Mouse (Mus musculus) right cerebral cortex, postnatal 10 days (tissue): ENCODE data around the gene Gm20388.
A peak's percentile ranks its signal among the peaks of the same experiment; 100 is the strongest.

Source experiments
- DNase-seq, 2 experiments: peaks; one replicate each; pipeline ENCODE4 v3.0.0; 2021; ENCODE audit warnings: low spot score in 2 of 2

The Gm20388 gene

GRCm38 (mm10) chr8:120012927-120013326 is 102.3 kb downstream of the Gm20388 start:
- no peak for DNase-seq

GRCm38 (mm10) chr8:120014267-120015023 is 103.8 kb downstream of the Gm20388 start:
- DNase-seq, result no peak

DNA sequence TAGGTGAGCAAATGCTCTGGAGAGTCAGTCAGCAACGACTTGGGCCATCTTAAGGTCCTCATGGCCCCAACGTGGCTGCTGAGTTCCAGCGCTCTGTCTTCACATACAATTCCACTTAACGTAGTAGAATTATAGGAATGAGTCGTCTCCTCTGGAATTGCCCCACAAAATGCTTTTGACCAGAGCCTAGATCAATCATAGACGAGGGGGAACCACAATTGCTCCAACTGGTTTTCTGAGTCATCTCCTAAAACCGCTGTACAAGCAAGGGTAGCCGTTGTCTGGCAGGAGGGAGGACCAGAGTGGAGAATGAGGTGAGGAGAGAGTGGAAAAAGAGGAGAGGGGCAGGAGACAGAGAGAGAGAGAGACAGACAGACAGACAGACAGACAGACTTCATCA is 105.3 kb downstream of the Gm20388 start:
- DNase-seq, result no peak

- DNase-seq, result no peak
Observed at GRCm38 (mm10) chr8:120016424-120016823, 105.8 kb downstream of the Gm20388 start.

DNA sequence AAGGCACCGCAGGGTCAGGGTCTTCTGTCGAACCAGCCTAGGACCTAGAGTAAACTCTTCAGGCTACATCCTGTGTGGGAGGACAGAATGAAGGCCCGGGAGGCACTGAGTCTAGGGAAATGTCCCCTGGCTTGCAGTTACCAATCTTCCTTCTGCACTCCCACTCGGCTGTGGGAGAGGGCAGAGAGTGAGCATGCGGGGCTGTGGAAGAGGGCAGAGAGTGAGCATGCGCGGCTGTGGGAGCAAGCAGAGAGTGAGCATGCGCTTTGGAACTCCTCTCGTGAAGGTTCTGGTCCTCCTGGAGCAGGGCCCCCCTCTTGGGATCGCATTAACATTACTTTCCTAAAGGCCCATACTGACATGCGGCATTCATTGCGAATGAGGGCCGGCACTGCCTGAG is 106.7 kb downstream of the Gm20388 start:
- no peak for DNase-seq

- DNase-seq, result no peak
Observed at GRCm38 (mm10) chr8:120017786-120018185, 107.1 kb downstream of the Gm20388 start.

DNA sequence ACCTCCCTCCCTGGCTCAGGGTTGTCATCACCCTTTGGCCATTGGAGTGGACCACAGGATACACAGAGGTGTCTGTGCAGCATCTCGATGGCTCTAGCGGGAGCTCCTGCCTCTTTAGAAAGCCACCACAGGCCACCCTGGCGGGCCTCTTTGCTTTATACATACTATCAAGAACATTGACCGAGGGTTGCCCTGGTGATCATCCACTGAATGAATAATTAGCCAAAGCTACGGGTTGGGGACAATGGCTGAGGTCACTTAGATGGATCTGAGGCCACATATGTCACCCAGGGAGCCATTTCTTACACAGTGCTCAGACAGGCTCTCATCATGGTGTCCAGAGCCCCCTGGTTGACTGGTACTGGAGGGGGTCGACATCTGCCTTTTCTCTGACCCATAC is 107.7 kb downstream of the Gm20388 start:
- DNase-seq, result no peak

DNA sequence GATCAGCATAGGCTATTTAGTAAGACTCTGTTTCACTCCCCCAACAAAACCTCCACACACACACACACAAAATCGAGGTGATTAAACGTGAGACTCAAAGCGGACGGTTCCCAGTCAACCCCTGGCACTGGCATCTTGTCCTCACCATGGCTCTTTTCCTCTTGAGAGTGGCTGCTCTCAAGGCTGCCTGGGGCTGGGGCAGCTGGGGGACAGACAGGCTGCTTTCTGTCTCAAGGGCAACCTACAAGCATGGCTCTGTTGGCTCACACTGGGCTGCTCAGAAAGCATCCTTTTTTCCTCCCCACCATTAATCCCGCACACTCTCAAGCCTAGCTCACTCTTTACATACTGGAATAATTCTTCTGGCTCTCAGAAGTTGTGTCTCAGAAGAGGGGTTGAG is 108.7 kb downstream of the Gm20388 start:
- DNase-seq, result peak; percentile 59 to 68

DNA sequence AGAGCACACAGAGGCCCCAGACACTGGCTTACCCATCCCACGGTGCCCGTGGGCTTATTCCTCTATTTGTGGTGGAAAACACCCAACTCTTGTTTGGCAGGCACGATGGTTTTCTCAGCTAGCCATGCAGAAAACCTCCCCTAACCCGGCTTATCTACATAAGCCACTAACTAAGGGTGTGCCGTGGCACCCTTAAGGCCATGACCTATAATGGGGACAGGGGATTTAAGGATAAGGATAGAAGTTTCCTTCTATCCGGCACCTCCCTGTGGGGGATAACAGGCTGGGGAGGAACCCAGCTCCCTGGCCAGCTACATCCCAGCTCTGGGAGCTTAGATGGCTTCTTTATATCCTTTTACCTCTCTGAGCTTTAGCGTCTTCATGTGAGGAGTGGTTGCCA is 109.7 kb downstream of the Gm20388 start:
- DNase-seq, result no peak

- no peak for DNase-seq
Observed at GRCm38 (mm10) chr8:120026199-120026598, 115.6 kb downstream of the Gm20388 start.

GRCm38 (mm10) chr8:120026991-120027390 is 116.3 kb downstream of the Gm20388 start:
- DNase-seq, result no peak

DNA sequence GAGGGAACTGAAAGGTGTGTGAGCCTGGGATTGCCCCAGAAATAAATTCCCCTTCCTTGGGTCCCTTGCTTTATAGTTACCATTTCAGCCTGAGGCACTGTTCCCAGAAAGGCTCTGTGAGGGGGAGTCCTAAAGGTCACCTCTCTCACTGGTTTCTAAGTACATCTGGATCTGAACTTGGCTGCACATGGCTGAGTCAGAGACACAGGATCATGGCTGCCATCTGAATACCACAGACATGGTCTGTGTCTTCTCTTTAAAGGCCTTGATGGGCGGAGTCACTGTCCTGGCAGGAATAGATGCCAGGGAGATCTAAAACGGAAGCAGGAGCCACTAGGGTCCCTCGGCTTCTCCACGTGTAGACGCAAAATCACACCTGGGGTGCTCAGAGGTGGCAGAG is 119.8 kb downstream of the Gm20388 start:
- DNase-seq, result no peak

GRCm38 (mm10) chr8:120032549-120033208 is 122.0 kb downstream of the Gm20388 start:
- no peak for DNase-seq

DNA sequence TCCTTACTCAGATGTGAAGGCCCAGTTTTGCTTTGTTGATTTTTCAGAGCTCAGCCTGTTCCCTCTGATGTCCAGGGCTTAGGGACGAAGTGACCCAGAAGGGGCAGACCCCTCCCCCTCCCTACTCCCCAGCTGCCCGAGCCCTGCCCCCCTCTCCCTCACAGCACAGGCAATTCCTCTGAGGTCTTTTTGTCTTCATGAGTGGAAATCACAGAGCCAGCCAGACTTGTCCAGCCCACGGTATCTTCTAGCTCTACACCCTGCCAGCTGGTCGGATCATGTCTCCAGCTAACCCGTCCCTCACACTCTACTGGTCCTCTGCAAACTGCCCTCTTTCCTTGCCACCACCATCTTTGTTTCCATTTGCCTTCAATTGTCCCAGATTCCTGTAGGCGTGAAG is 123.8 kb downstream of the Gm20388 start:
- no peak for DNase-seq

DNA sequence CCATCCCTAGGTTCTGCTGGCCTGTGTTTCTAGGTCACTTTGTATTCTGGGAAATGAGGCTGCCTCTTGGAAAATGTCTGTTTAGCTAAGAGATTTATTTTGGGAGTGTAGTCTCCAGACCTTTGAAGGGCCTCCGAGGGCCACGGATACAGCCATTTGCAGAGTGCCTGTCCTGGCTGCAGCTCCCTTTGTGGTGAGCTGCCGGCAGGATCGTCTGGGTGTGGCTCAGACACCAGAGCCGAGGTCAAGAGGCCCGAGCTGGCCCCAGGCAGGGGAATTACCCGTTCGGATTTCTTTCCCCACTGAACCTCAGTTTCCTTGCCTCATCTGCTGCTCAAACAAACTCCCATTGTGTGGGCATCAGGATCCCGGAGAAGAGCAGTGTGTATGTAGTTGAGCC is 125.5 kb downstream of the Gm20388 start:
- DNase-seq, result no peak

DNA sequence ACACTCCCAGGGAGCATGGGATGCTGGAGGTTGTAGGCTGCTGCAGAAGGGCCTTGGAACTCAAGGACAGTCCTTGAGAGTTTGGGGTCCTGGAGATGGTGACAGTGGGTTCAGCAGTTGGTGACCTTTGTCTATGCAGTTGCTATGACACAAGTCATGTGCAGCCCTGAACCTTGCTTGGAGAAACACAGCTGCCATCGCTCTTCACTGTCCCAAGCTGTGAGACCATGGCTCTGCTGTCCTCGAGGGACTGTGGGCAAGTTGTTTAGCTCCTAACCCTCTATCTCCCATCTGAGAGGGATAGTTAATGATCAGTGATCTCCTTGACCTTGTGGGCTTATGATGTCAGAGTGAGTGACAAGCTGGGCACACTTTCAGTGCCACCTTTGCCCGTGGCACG is 125.9 kb downstream of the Gm20388 start:
- no peak for DNase-seq

GRCm38 (mm10) chr8:120037199-120037598 is 126.6 kb downstream of the Gm20388 start:
- no peak for DNase-seq

DNA sequence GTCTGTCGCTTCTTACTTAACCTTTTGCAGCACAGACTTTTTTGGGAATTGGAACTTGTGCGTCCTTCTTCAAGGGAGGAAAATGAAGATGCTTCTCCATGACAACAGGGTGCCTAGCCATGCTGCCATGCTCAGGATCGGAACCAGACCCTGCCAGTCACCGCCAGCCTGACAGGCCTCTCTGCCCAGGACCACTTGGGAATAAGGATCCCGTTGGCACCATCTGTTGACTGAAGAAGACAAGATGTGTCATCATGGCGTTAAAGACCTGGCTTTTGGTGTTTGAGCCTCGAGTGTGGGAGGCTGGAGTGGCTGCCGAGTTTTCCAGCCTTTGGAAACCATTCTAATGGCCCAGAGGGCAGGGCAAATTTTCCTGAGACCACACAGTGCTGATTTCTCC is 127.0 kb downstream of the Gm20388 start:
- DNase-seq, result no peak

- DNase-seq, result no peak
Observed at GRCm38 (mm10) chr8:120038741-120039140, 128.1 kb downstream of the Gm20388 start.

DNA sequence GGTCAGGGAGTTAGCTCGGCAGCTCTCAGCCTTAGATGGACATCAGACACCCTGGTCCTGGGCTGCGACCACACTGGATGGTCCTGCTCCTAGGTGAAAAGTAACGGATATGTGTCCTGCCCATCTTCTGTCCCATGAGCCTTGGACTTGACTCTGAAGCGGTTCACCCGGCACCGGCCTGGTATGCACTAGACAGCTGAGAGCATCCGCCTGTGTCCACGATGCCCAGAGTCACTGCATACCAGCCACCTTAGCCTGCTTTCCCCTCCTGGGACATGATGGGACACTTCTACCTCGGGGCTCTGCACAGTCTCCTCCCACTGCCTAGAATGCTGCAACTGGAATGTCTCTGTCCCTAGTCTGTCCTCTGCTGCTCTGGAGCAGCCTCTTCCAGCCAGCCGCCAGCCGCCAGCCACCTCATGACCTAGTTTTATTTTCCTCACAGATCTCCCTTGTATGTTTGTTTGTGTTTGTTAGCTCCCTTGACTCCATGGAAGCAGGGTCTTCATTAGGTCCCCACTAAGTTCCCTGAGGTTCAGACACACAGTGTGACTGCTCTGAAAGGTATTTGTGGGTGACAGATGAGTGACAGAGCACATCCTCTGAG is 128.8 kb downstream of the Gm20388 start:
- DNase-seq, result no peak

GRCm38 (mm10) chr8:120040861-120041260 is 130.2 kb downstream of the Gm20388 start:
- peak; percentile 36 to 47 for DNase-seq

GRCm38 (mm10) chr8:120042542-120043312 is 132.1 kb downstream of the Gm20388 start:
- no peak for DNase-seq
